In genomic region chr14:98749086-98750027, GRCm38 (mm10) we compare ENCODE assay signal across 1 mouse cellular context.
TF ChIP-seq lines count a peak whose summit lies in the region.

No protein-coding gene starts in this region.

TF ChIP-seq in MEL, 35 proteins besides CTCF, POLR2A, EP300 and RAD21 (continued from another document):
- TF ChIP-seq BHLHE40 (IDR thresholded peaks at IDR 0.05; ENCODE audit: borderline replicate concordance, low read depth, low read length): peak; percentile 79
- no peak; the same call in 1 of the 2 replicates for TF ChIP-seq CHD1 (IDR thresholded peaks at IDR 0.05; ENCODE audit: low read depth, low read length)
- TF ChIP-seq POLR2AphosphoS2 (IDR thresholded peaks at IDR 0.05; ENCODE audit: low read length): no peak
- TF ChIP-seq MAFK (IDR thresholded peaks at IDR 0.05; ENCODE audit: borderline replicate concordance, low read depth, low read length): peak; percentile 84; the same call in 1 of the 2 replicates
- TF ChIP-seq ZNF384 (IDR thresholded peaks at IDR 0.05; ENCODE audit: low read depth, low read length): peak; percentile 93
- TF ChIP-seq E2F4 (IDR thresholded peaks at IDR 0.05; ENCODE audit: borderline replicate concordance, low read depth, low read length): no peak
- peak; percentile 5; the same call in 1 of the 2 replicates for TF ChIP-seq MAX (IDR thresholded peaks at IDR 0.05; ENCODE audit: low read length)
- no peak for TF ChIP-seq NRF1 (IDR thresholded peaks at IDR 0.05; ENCODE audit: insufficient read depth, low read depth, low read length, poor library complexity, severe bottlenecking)
- TF ChIP-seq TBP (IDR thresholded peaks at IDR 0.05; ENCODE audit: low read depth, low read length): 0 out of 2 replicates have a peak, but pooled peaks have one; percentile 8
- TF ChIP-seq ELF1 (IDR thresholded peaks at IDR 0.05; ENCODE audit: low read depth, low read length): peak; percentile 71
- TF ChIP-seq NELFE (IDR thresholded peaks at IDR 0.05; ENCODE audit: low read depth, low read length): peak; percentile 53
- no peak for TF ChIP-seq MAZ (IDR thresholded peaks at IDR 0.05; ENCODE audit: low read depth, low read length)
